Mouse (Mus musculus): ENCODE results near the gene Tut4.
A peak's percentile ranks its signal among the peaks of the same experiment; 100 is the strongest.

Gene Tut4

GRCm38 (mm10) chr4:108539701-108540100 is 80.5 kb downstream of the Tut4 start:
- no peak for DNase-seq

GRCm38 (mm10) chr4:108565026-108565425 is 105.8 kb downstream of the Tut4 start:
- no peak for DNase-seq

GRCm38 (mm10) chr4:108572644-108573043 is 113.4 kb downstream of the Tut4 start:
- no peak for DNase-seq

- DNase-seq: peak; percentile 98 to 99
Measured at GRCm38 (mm10) chr4:108578840-108579742, 119.9 kb downstream of the Tut4 start, which contains the start of the genes Prpf38a and Orc1. Gene Prpf38a, minus strand, starts transcription at chr4:108579336. Gene Orc1, plus strand, starts transcription at chr4:108579423.

GRCm38 (mm10) chr4:108579743-108580411 is 120.7 kb downstream of the Tut4 start:
- peak in 1 of 2 experiments; percentile 2 for DNase-seq

- no peak for DNase-seq
Measured at GRCm38 (mm10) chr4:108593376-108593775, 134.2 kb downstream of the Tut4 start.

- no peak for DNase-seq
Measured at GRCm38 (mm10) chr4:108595785-108596184, 136.6 kb downstream of the Tut4 start.

GRCm38 (mm10) chr4:108598306-108598705 is 139.1 kb downstream of the Tut4 start:
- DNase-seq: no peak

- DNase-seq: no peak
Measured at GRCm38 (mm10) chr4:108601870-108602269, 142.6 kb downstream of the Tut4 start.

GRCm38 (mm10) chr4:108608651-108609050 is 149.4 kb downstream of the Tut4 start:
- DNase-seq: no peak

Measured in kidney, postnatal 25 days (tissue).